Mouse (Mus musculus) midbrain, embryonic 13.5 days (tissue): Measurements from ENCODE around the gene Gstm2. TPM values are rescaled to one million over a fixed set of nuclear protein-coding genes. Genes with fewer than 3 reads are reported as not detected.

Experiments
- ATAC-seq: fragments of 200-750 bp; cut with Nextera tagmentation; 2 replicates; pipeline ENCODE4 v1.8.0; 2017; ENCODE audit warnings: mild to moderate bottlenecking, moderate TSS enrichment, moderate library complexity
- H3K27ac ChIP-seq: fragments of 300-500 bp; sonication (generic); 2 replicates; pipeline ENCODE4 v1.5.1; 2015; ENCODE audit warnings: inconsistent platforms, mild to moderate bottlenecking, moderate library complexity
- H3K27me3 ChIP-seq: fragments of 300-500 bp; sonication (generic); 2 replicates; pipeline ENCODE4 v1.6.1; 2015; ENCODE audit warnings: mild to moderate bottlenecking, inconsistent platforms
- H3K36me3 ChIP-seq: fragments of 300-500 bp; sonication (generic); 2 replicates; pipeline ENCODE4 v1.6.1; 2015; ENCODE audit warnings: mild to moderate bottlenecking, inconsistent platforms
- H3K4me1 ChIP-seq: fragments of 300-500 bp; sonication (generic); replicated peaks from 2 replicates; pipeline ENCODE4 v1.6.1; 2015; ENCODE audit warnings: inconsistent platforms
- H3K4me2 ChIP-seq: fragments of 300-500 bp; sonication (generic); replicated peaks from 2 replicates; pipeline ENCODE4 v1.6.1; 2015; ENCODE audit warnings: moderate library complexity, mild to moderate bottlenecking, inconsistent platforms
- H3K4me3 ChIP-seq: fragments of 300-500 bp; sonication (generic); replicated peaks from 2 replicates; pipeline ENCODE4 v1.5.1; 2015; ENCODE audit warnings: mild to moderate bottlenecking, inconsistent platforms
- H3K9ac ChIP-seq: fragments of 300-500 bp; sonication (generic); replicated peaks from 2 replicates; pipeline ENCODE4 v1.6.1; 2015; ENCODE audit warnings: mild to moderate bottlenecking, inconsistent platforms
- H3K9me3 ChIP-seq: fragments of 300-500 bp; sonication (generic); 2 replicates; pipeline ENCODE4 v1.6.1; 2016; ENCODE audit warnings: mild to moderate bottlenecking, inconsistent platforms
- WGBS: fragments of 180-500 bp; shearing (Covaris S2); methylation state at CpG from one replicate; pipeline ENCODE4 v1.1.7; 2015; 5-methylcytosine and 5-hydroxymethylcytosine counted together
- polyA plus RNA-seq: library from polyadenylated mRNA; unstranded; fragments of >200 nt; fragmentation: Nextera tagmentation; extraction: Ambion mirVana; gene quantifications from 2 replicates; pipeline ENCODE4 v1.2.1, GENCODE M21; 2015

Gstm2 gene
- polyA plus RNA-seq, 1 experiment from 2014 or later, result 6.0 TPM

DNA sequence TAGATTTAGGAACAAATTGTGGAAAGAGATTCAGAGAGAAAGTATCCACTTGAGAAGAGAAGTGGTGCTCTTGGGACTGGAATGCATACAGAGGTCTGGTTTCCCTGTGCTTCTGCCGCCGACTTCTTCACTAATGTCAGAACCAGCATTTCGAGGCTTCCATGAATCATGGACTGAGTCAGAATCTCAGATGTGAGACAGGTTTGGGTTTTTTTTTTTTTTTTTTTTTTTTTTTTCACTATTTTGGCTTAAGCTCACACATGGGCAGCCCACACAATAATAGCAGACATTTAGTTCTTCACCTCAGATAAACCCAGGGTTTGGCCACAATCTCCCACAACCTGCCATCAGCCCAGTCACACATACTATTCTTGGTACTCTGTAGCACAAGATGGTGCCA lies 51.0 kb downstream of the Gstm2 start:
- 94% methylated on average over 3 of the region's 3 CpGs for WGBS
- H3K4me2 ChIP-seq, result no peak overlapping the region
- no peak overlapping the region for H3K4me3 ChIP-seq

DNA sequence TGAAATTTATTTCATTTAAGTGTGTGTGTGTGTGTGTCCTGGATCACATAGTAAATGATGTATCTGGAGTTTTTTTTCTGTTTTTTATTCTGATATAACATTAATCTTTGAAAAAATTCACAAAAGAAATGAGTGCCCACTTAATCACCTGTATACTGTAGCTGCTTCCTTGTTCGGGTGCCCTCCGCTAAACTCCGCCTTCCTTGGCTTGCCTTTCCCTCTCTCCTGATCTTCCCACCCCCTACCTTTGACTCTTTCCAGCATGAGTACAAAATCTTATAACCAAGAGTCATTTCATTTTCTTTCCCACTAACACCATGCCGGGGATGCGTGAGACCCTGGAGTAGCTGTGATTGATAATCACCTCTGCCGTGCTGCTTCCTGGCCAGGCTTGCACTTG lies 54.1 kb downstream of the Gstm2 start:
- Histone ChIP-seq H3K4me2 (no peak overlapping the region), H3K27ac (no peak overlapping the region; the same call in 1 of the 2 replicates), H3K9ac (no peak overlapping the region), H3K27me3 (no peaks in the 10 kb centered on the region), H3K9me3 (no peaks in the 10 kb centered on the region), H3K4me3 (no peak overlapping the region), H3K4me1 (peaks cover 31% of the 10 kb centered on the region), H3K36me3 (no peaks in the 10 kb centered on the region)
- 81% methylated on average over 6 of the region's 6 CpGs for WGBS
- peak; percentile 10; the same call in 1 of the 2 replicates for ATAC-seq

More for the DNA sequence above, 51.0 kb downstream of the Gstm2 start:
- peaks cover 25% of the 10 kb centered on the region for H3K4me1 ChIP-seq
- H3K27me3 ChIP-seq, result no peaks in the 10 kb centered on the region
- no peak overlapping the region for H3K9ac ChIP-seq
- H3K36me3 ChIP-seq, result no peaks in the 10 kb centered on the region
- no peaks in the 10 kb centered on the region for H3K9me3 ChIP-seq
- H3K27ac ChIP-seq, result no peak overlapping the region
- ATAC-seq, result no peak

Other genes with a start within 250 kb of the Gstm2 start
- gene Csf1, start 226.0 kb downstream of the Gstm2 start, polyA plus RNA-seq, result 4.9 and 5.3 TPM in 2 replicates
- 0.36 TPM in 1 of 2 replicates, not detected in the other for gene Eps8l3, start 109.2 kb downstream of the Gstm2 start, polyA plus RNA-seq
- gene Gstm5, start 90.6 kb downstream of the Gstm2 start, polyA plus RNA-seq, result 236 and 245 TPM in 2 replicates
- gene Gstm7, start 54.6 kb downstream of the Gstm2 start, polyA plus RNA-seq, result 100 and 107 TPM in 2 replicates
- gene Gstm6, start 42.7 kb downstream of the Gstm2 start, polyA plus RNA-seq, result 14.5 and 17.3 TPM in 2 replicates
- gene Gstm3, start 17.2 kb downstream of the Gstm2 start, polyA plus RNA-seq, result 0.26 TPM in 1 of 2 replicates, not detected in the other
- 28.7 and 36.2 TPM in 2 replicates for gene Gstm1, start 31.5 kb upstream of the Gstm2 start, polyA plus RNA-seq
- gene Gstm4, start 58.4 kb upstream of the Gstm2 start, polyA plus RNA-seq, result 13.8 and 14.2 TPM in 2 replicates
- gene Ampd2, start 100.2 kb upstream of the Gstm2 start, polyA plus RNA-seq, result 53.6 and 54.5 TPM in 2 replicates
- gene Gnat2, start 106.3 kb upstream of the Gstm2 start, polyA plus RNA-seq, result 0.43 and 0.48 TPM in 2 replicates
- gene Gnai3, start 159.7 kb upstream of the Gstm2 start, polyA plus RNA-seq, result 148 and 152 TPM in 2 replicates
- 2.0 and 2.1 TPM in 2 replicates for gene Gpr61, start 168.4 kb upstream of the Gstm2 start, polyA plus RNA-seq
- gene Amigo1, start 199.9 kb upstream of the Gstm2 start, polyA plus RNA-seq, result 9.9 and 11.0 TPM in 2 replicates
- gene Cyb561d1, start 214.8 kb upstream of the Gstm2 start, polyA plus RNA-seq, result 4.3 and 5.6 TPM in 2 replicates
- 27.8 and 28.8 TPM in 2 replicates for gene Atxn7l2, start 224.5 kb upstream of the Gstm2 start, polyA plus RNA-seq
- gene Sypl2, start 240.2 kb upstream of the Gstm2 start, polyA plus RNA-seq, result 0.92 and 0.95 TPM in 2 replicates